Mouse (Mus musculus) heart, postnatal 0 days (tissue): ENCODE results near the gene Il22ra1. TPM values are rescaled to one million over a fixed set of nuclear protein-coding genes. Genes with fewer than 3 reads are reported as not detected.

Experiments used
- ATAC-seq: fragments of 200-750 bp; cut with Nextera tagmentation; 2 replicates; pipeline ENCODE4 v1.8.0; 2017; ENCODE audit warnings: low read depth, moderate number of reproducible peaks, moderate library complexity; ENCODE audit not compliant: insufficient read depth
- DNase-seq: peaks from one replicate; pipeline ENCODE4 v3.0.0-alpha.2; 2016; ENCODE audit warnings: low spot score
- H3K27ac ChIP-seq: fragments of 300-500 bp; sonication (generic); 2 replicates; pipeline ENCODE4 v1.5.1; 2014; ENCODE audit warnings: low read depth, mild to moderate bottlenecking
- H3K27me3 ChIP-seq: fragments of 300-500 bp; sonication (generic); 2 replicates; pipeline ENCODE4 v1.6.1; 2014; ENCODE audit warnings: low read length, mixed read lengths; ENCODE audit not compliant: control insufficient read depth, insufficient read depth
- H3K36me3 ChIP-seq: fragments of 300-500 bp; sonication (generic); replicated peaks from 2 replicates; pipeline ENCODE4 v1.6.1; 2014; ENCODE audit warnings: low read length, mixed read lengths; ENCODE audit not compliant: control insufficient read depth, insufficient read depth
- H3K4me1 ChIP-seq: fragments of 300-500 bp; sonication (generic); 2 replicates; pipeline ENCODE4 v1.6.1; 2014; ENCODE audit warnings: antibody characterized with exemption; ENCODE audit not compliant: control insufficient read depth, insufficient read depth
- H3K4me2 ChIP-seq: fragments of 300-500 bp; sonication (generic); 2 replicates; pipeline ENCODE4 v1.6.1; 2014; ENCODE audit warnings: low read depth, mild to moderate bottlenecking, low read length, moderate library complexity
- H3K4me3 ChIP-seq: fragments of 300-500 bp; sonication (generic); 2 replicates; pipeline ENCODE4 v1.5.1; 2014; ENCODE audit warnings: low read depth, low read length
- H3K9ac ChIP-seq: fragments of 300-500 bp; sonication (generic); replicated peaks from 2 replicates; pipeline ENCODE4 v1.6.1; 2014; ENCODE audit warnings: low read depth, low read length, mixed read lengths
- H3K9me3 ChIP-seq: fragments of 300-500 bp; sonication (generic); replicated peaks from 2 replicates; pipeline ENCODE4 v1.6.1; 2016; ENCODE audit warnings: low read length; ENCODE audit not compliant: control insufficient read depth
- CTCF ChIP-seq: IDR thresholded peaks from 2 replicates; pipeline ENCODE4 v1.5.1; 2016; ENCODE audit warnings: antibody characterized with exemption, control low read depth, low read depth
- EP300 ChIP-seq: IDR thresholded peaks from 2 replicates; pipeline ENCODE4 v1.6.1; 2016; ENCODE audit warnings: antibody characterized with exemption, low read depth
- WGBS: fragments of 180-500 bp; shearing (Covaris S2); extraction: QIAGEN DNeasy Blood & Tissue Kit; methylation state at CpG from one replicate; pipeline ENCODE4 v1.1.7; 2014; 5-methylcytosine and 5-hydroxymethylcytosine counted together
- polyA plus RNA-seq: library from polyadenylated mRNA; unstranded; fragments of >200 nt; fragmentation: Nextera tagmentation; extraction: Ambion mirVana; gene quantifications from 2 replicates; pipeline ENCODE4 v1.2.1, GENCODE M21; 2015
- total RNA-seq: library from RNA; depleted of rRNA; stranded (reverse); fragments of >200 nt; gene quantifications from 2 replicates; pipeline ENCODE4 v1.2.3, GENCODE M21; 2014; ENCODE audit warnings: low replicate concordance; rRNA removed

The Il22ra1 gene
- total and polyA plus RNA-seq, 2 experiments from 2014 or later = not detected

- H3K9ac ChIP-seq = no peak overlapping the region
- TF ChIP-seq CTCF (no peak), EP300 (no peak)
- H3K36me3 ChIP-seq = no peaks in the 10 kb centered on the region
- 15% methylated on average over 11 of the region's 11 CpGs for WGBS
- H3K9me3 ChIP-seq = no peaks in the 10 kb centered on the region
- H3K4me1 ChIP-seq = peaks cover 26% of the 10 kb centered on the region
- DNase-seq = peak; percentile 74
- peak; percentile 67 for ATAC-seq
- H3K4me2 ChIP-seq = peak overlapping the region; percentile 34; the same call in 1 of the 2 replicates
- H3K27ac ChIP-seq = peak overlapping the region; percentile 53; the same call in 1 of the 2 replicates
- 0 out of 2 replicates have a peak overlapping the region, but pooled peaks have one; percentile 4 for H3K4me3 ChIP-seq
- no peaks in the 10 kb centered on the region for H3K27me3 ChIP-seq
These were observed 70.0 kb downstream of the Il22ra1 start for GRCm38 (mm10) chr4:135797931-135798330.

DNA sequence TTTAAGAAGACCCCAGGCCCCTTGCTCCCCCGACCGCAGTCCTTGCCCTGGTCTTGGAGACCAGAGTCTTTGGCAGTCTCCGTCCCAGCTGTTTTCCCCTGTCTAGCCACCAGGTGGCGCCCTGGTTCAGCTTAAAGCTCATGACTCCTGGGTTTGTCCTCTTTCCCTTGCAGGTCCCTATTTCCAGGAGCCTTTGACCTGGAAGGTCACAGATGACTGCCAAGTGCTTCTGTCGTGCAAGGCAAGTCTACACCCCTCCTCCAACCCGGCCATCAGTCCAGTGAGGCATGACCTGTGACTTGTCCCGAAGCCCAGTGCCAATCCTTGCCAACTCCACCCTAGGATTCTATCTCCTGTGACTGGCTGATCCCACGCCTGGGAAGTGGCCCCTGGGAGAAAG lies 73.6 kb downstream of the Il22ra1 start:
- Histone ChIP-seq H3K4me2 (no peak overlapping the region), H3K27me3 (no peaks in the 10 kb centered on the region), H3K4me3 (no peak overlapping the region), H3K9ac (no peak overlapping the region), H3K27ac (no peak overlapping the region), H3K36me3 (no peaks in the 10 kb centered on the region), H3K4me1 (peaks cover 26% of the 10 kb centered on the region), H3K9me3 (no peaks in the 10 kb centered on the region)
- peak; percentile 61 for ATAC-seq
- TF ChIP-seq CTCF (peak; percentile 95), EP300 (no peak)
- 14% methylated on average over 8 of the region's 8 CpGs for WGBS
- DNase-seq = peak; percentile 87

Other genes starting within 250 kb of the Il22ra1 start
- gene Stpg1, start 233.4 kb upstream of the Il22ra1 start, total RNA-seq = not detected in 2 replicates
- 0.18 and 0.37 TPM in 2 replicates for gene Stpg1, start 233.4 kb upstream of the Il22ra1 start, polyA plus RNA-seq
- 21.6 and 28.7 TPM in 2 replicates for gene Nipal3, start 233.1 kb upstream of the Il22ra1 start, total RNA-seq
- 4.7 and 5.1 TPM in 2 replicates for gene Nipal3, start 233.1 kb upstream of the Il22ra1 start, polyA plus RNA-seq
- 1.8 and 1.9 TPM in 2 replicates for gene Grhl3, start 154.5 kb upstream of the Il22ra1 start, total RNA-seq
- 1.4 and 1.9 TPM in 2 replicates for gene Grhl3, start 154.5 kb upstream of the Il22ra1 start, polyA plus RNA-seq
- gene Ifnlr1, start 41.9 kb upstream of the Il22ra1 start, total RNA-seq = 1.9 and 2.4 TPM in 2 replicates
- gene Ifnlr1, start 41.9 kb upstream of the Il22ra1 start, polyA plus RNA-seq = 0.77 and 1.0 TPM in 2 replicates
- 0.12 and 0.27 TPM in 2 replicates for gene Myom3, start 31.5 kb downstream of the Il22ra1 start, total RNA-seq
- 0.80 and 0.82 TPM in 2 replicates for gene Myom3, start 31.5 kb downstream of the Il22ra1 start, polyA plus RNA-seq
- 51.8 and 63.6 TPM in 2 replicates for gene Srsf10, start 127.6 kb downstream of the Il22ra1 start, total RNA-seq
- gene Srsf10, start 127.6 kb downstream of the Il22ra1 start, polyA plus RNA-seq = 97.0 and 102 TPM in 2 replicates
- 78.7 and 80.8 TPM in 2 replicates for gene Pnrc2, start 145.7 kb downstream of the Il22ra1 start, total RNA-seq
- gene Pnrc2, start 145.7 kb downstream of the Il22ra1 start, polyA plus RNA-seq = 107 and 111 TPM in 2 replicates
- gene Cnr2, start 167.2 kb downstream of the Il22ra1 start, total RNA-seq = 0.15 and 0.27 TPM in 2 replicates
- 0.36 and 0.44 TPM in 2 replicates for gene Cnr2, start 167.2 kb downstream of the Il22ra1 start, polyA plus RNA-seq
- gene Fuca1, start 192.6 kb downstream of the Il22ra1 start, total RNA-seq = 24.3 and 30.3 TPM in 2 replicates
- 48.4 and 50.4 TPM in 2 replicates for gene Fuca1, start 192.6 kb downstream of the Il22ra1 start, polyA plus RNA-seq
- 44.3 and 48.8 TPM in 2 replicates for gene Hmgcl, start 218.3 kb downstream of the Il22ra1 start, total RNA-seq
- 97.5 and 101 TPM in 2 replicates for gene Hmgcl, start 218.3 kb downstream of the Il22ra1 start, polyA plus RNA-seq
- 6.7 and 18.2 TPM in 2 replicates for gene Gale, start 235.6 kb downstream of the Il22ra1 start, total RNA-seq
- gene Gale, start 235.6 kb downstream of the Il22ra1 start, polyA plus RNA-seq = 10.4 and 11.8 TPM in 2 replicates
- 53.0 and 58.4 TPM in 2 replicates for gene Lypla2, start 244.5 kb downstream of the Il22ra1 start, total RNA-seq
- gene Lypla2, start 244.5 kb downstream of the Il22ra1 start, polyA plus RNA-seq = 63.3 and 66.8 TPM in 2 replicates